Mouse (Mus musculus) MEL (cell line): ENCODE data around the gene Tspoap1. TPM values are rescaled to one million over a fixed set of nuclear protein-coding genes. Genes with fewer than 3 reads are reported as not detected.
A peak's percentile ranks its signal among the peaks of the same experiment; 100 is the strongest.

Experiments
- DNase-seq: peaks from one replicate; pipeline ENCODE4 v3.0.0; 2011; ENCODE audit warnings: low read depth, low spot score
- H3K27ac ChIP-seq: 2 replicates; pipeline ENCODE4 v1.5.1; 2012; ENCODE audit warnings: low read depth, mild to moderate bottlenecking, control low read depth, low read length, moderate library complexity; ENCODE audit not compliant: control insufficient read depth
- H3K27me3 ChIP-seq, 2 experiments: fragments of 150-350 bp in 1 of 2; sonication (generic) in 1 of 2; 2 replicates each; pipeline ENCODE4 v1.6.1; 2012; ENCODE audit warnings: low read length in 2 of 2, mild to moderate bottlenecking in 2 of 2, improper control_type of control experiment in 1 of 2, moderate library complexity in 1 of 2; ENCODE audit not compliant: insufficient read depth in 2 of 2, control insufficient read depth in 1 of 2
- H3K36me3 ChIP-seq, 2 experiments: 2 replicates each; pipeline ENCODE4 v1.6.1; 2012 to 2014; ENCODE audit warnings: low read length in 2 of 2, improper control_type of control experiment in 1 of 2, inconsistent platforms in 1 of 2, mild to moderate bottlenecking in 1 of 2; ENCODE audit not compliant: insufficient read depth in 2 of 2, control insufficient read depth in 1 of 2
- H3K4me1 ChIP-seq, 2 experiments: fragments of 150-350 bp in 1 of 2; sonication (generic) in 1 of 2; 2 replicates each; pipeline ENCODE4 v1.6.1; 2012; ENCODE audit warnings: low read length in 2 of 2, improper control_type of control experiment in 1 of 2, mild to moderate bottlenecking in 1 of 2; ENCODE audit not compliant: insufficient read depth in 2 of 2, control insufficient read depth in 1 of 2
- H3K4me3 ChIP-seq, 2 experiments: fragments of 150-350 bp in 1 of 2; sonication (generic) in 1 of 2; 2 replicates each; pipeline ENCODE4 v1.5.1; 2012; ENCODE audit warnings: low read depth in 2 of 2, low read length in 2 of 2, mild to moderate bottlenecking in 2 of 2, moderate library complexity in 2 of 2, control low read depth in 1 of 2, improper control_type of control experiment in 1 of 2; ENCODE audit not compliant: control insufficient read depth in 1 of 2, insufficient read depth in 1 of 2
- H3K79me2 ChIP-seq: 2 replicates; pipeline ENCODE4 v1.6.1; 2012; ENCODE audit warnings: mild to moderate bottlenecking, low read length, moderate library complexity; ENCODE audit not compliant: control insufficient read depth, poor library complexity, insufficient read depth
- H3K9ac ChIP-seq: 2 replicates; pipeline ENCODE4 v1.6.1; 2012; ENCODE audit warnings: low read depth, mild to moderate bottlenecking, control low read depth, low read length, moderate library complexity; ENCODE audit not compliant: control insufficient read depth, poor library complexity, severe bottlenecking
- H3K9me3 ChIP-seq: fragments of 150-350 bp; sonication (generic); replicated peaks from 2 replicates; pipeline ENCODE4 v1.6.1; 2012; ENCODE audit warnings: mild to moderate bottlenecking, low read length, improper control_type of control experiment, moderate library complexity; ENCODE audit not compliant: insufficient read depth
- CHD1 ChIP-seq: IDR thresholded peaks from 2 replicates; pipeline ENCODE4 v1.6.1; 2012; ENCODE audit warnings: low read depth, mild to moderate bottlenecking, inconsistent platforms, low read length, improper control_type of control experiment
- CHD2 ChIP-seq: IDR thresholded peaks from 2 replicates; pipeline ENCODE4 v1.6.1; 2011; ENCODE audit warnings: low read length, improper control_type of control experiment
- EP300 ChIP-seq, 2 experiments: IDR thresholded peaks; 2 replicates each; pipeline ENCODE4 v1.6.1; 2011; ENCODE audit warnings: improper control_type of control experiment in 2 of 2, low read length in 2 of 2, low read depth in 1 of 2, mild to moderate bottlenecking in 1 of 2
- ETS1 ChIP-seq: IDR thresholded peaks from 2 replicates; pipeline ENCODE4 v1.6.1; 2012; ENCODE audit warnings: low read depth, mild to moderate bottlenecking, inconsistent platforms, low read length, improper control_type of control experiment, moderate library complexity
- GABPA ChIP-seq: IDR thresholded peaks from 2 replicates; pipeline ENCODE4 v1.6.1; 2012; ENCODE audit warnings: low read depth, mild to moderate bottlenecking, inconsistent platforms, low read length, improper control_type of control experiment, moderate library complexity
- JUND ChIP-seq: IDR thresholded peaks from 2 replicates; pipeline ENCODE4 v1.6.1; 2011; ENCODE audit warnings: low read depth, mild to moderate bottlenecking, improper control_type of control experiment, low read length
- KAT2A ChIP-seq: conservative IDR thresholded peaks from 2 replicates; pipeline ENCODE4 v1.6.1; 2012; ENCODE audit warnings: low read depth, low read length, improper control_type of control experiment, inconsistent platforms
- MAFK ChIP-seq: IDR thresholded peaks from 2 replicates; pipeline ENCODE4 v1.6.1; 2011; ENCODE audit warnings: low read depth, mild to moderate bottlenecking, low read length, improper control_type of control experiment, borderline replicate concordance
- MAX ChIP-seq: IDR thresholded peaks from 2 replicates; pipeline ENCODE4 v1.6.1; 2011; ENCODE audit warnings: low read length, improper control_type of control experiment
- NELFE ChIP-seq: IDR thresholded peaks from 2 replicates; pipeline ENCODE4 v1.6.1; 2011; ENCODE audit warnings: low read depth, low read length, improper control_type of control experiment
- POLR2A ChIP-seq, 2 experiments: IDR thresholded peaks; 2 replicates each; pipeline ENCODE4 v1.6.1; 2011 to 2012; ENCODE audit warnings: low read length in 2 of 2, mild to moderate bottlenecking in 2 of 2, control low read depth in 1 of 2, improper control_type of control experiment in 1 of 2, low read depth in 1 of 2, moderate library complexity in 1 of 2; ENCODE audit not compliant: control insufficient read depth in 1 of 2, insufficient read depth in 1 of 2, poor library complexity in 1 of 2
- RAD21 ChIP-seq: IDR thresholded peaks from 2 replicates; pipeline ENCODE4 v1.6.1; 2011; ENCODE audit warnings: mild to moderate bottlenecking, low read depth, low read length, improper control_type of control experiment
- TAL1 ChIP-seq: IDR thresholded peaks from 2 replicates; pipeline ENCODE4 v1.6.1; 2012; ENCODE audit warnings: mild to moderate bottlenecking, inconsistent platforms, low read length, moderate library complexity, mixed read lengths
- TBP ChIP-seq: IDR thresholded peaks from 2 replicates; pipeline ENCODE4 v1.8.0; 2011; ENCODE audit warnings: low read depth, low read length, improper control_type of control experiment
- TCF12 ChIP-seq: IDR thresholded peaks from 2 replicates; pipeline ENCODE4 v1.6.1; 2014; ENCODE audit warnings: low read depth, mild to moderate bottlenecking, inconsistent platforms, low read length, improper control_type of control experiment, moderate library complexity
- USF1 ChIP-seq: IDR thresholded peaks from 2 replicates; pipeline ENCODE4 v1.6.1; 2014; ENCODE audit warnings: low read depth, mild to moderate bottlenecking, inconsistent platforms, low read length, improper control_type of control experiment, moderate library complexity
- USF2 ChIP-seq, 2 experiments: IDR thresholded peaks; 2 replicates each; pipeline ENCODE4 v1.6.1; 2011 to 2012; ENCODE audit warnings: improper control_type of control experiment in 2 of 2, low read length in 2 of 2, borderline replicate concordance in 1 of 2, inconsistent platforms in 1 of 2, low read depth in 1 of 2, mild to moderate bottlenecking in 1 of 2; ENCODE audit not compliant: insufficient read depth in 1 of 2
- ZC3H11A ChIP-seq: IDR thresholded peaks from 2 replicates; pipeline ENCODE4 v1.6.1; 2012; ENCODE audit warnings: low read depth, mild to moderate bottlenecking, inconsistent platforms, low read length, improper control_type of control experiment
- ZKSCAN1 ChIP-seq: IDR thresholded peaks from 2 replicates; pipeline ENCODE4 v1.6.1; 2012; ENCODE audit warnings: low read depth, mild to moderate bottlenecking, inconsistent platforms, low read length, improper control_type of control experiment, moderate library complexity
- ZMIZ1 ChIP-seq: IDR thresholded peaks from 2 replicates; pipeline ENCODE4 v1.6.1; 2012; ENCODE audit warnings: low read depth, mild to moderate bottlenecking, inconsistent platforms, low read length, improper control_type of control experiment, moderate library complexity
- ZNF384 ChIP-seq: IDR thresholded peaks from 2 replicates; pipeline ENCODE4 v1.6.1; 2012; ENCODE audit warnings: low read depth, mild to moderate bottlenecking, inconsistent platforms, low read length, improper control_type of control experiment
- polyA plus RNA-seq, 2 experiments: library from polyadenylated mRNA; stranded (reverse) in 1 of 2; unstranded in 1 of 2; fragments of >175 nt in 1 of 2; fragments of >200 nt in 1 of 2; gene quantifications; 2 replicates each; pipeline versions ENCODE4 v1.2.1 to v1.2.4; 2012; ENCODE audit warnings: low replicate concordance in 2 of 2, low read depth in 1 of 2; ENCODE audit not compliant: insufficient read length in 2 of 2, insufficient read depth in 1 of 2, missing spikeins in 1 of 2
- total RNA-seq: library from RNA; depleted of rRNA; stranded (reverse); fragments of 300-350 nt; gene quantifications from 2 replicates; pipeline ENCODE4 v1.2.3, GENCODE M21; 2012

The Tspoap1 gene
- total and polyA plus RNA-seq, 3 experiments = 5.2 to 8.6 TPM; not detected in 1

DNA sequence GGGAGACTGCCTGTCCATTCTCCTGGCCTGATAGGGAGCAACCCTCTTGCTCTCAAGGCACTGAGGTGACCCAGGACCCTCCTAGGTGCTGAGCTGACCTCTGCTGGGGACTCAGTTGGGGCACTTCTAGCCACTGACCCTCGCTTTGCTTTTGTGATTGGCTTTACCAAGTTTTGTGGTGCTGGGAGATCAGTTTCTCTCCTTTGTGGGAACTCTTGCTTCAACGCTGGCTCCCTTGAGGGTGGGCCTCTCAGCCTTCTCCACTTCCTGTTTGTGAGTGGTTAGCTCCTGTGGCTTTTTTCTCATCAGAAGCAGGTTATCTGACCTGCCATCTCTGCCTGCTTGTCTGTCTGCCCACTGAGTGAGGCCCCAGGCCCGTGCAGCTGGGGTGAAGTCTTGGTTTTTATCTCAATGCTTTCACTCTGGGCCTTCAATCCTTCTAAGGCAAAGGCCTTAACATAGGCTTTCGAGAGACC, 8.8 kb upstream of the Tspoap1 start:
- peak; percentile 98 for DNase-seq
- Histone ChIP-seq H3K27ac (peak overlapping the region; percentile 100), H3K27me3 (no peaks in the 10 kb centered on the region), H3K9me3 (no peaks in the 10 kb centered on the region)
- TF ChIP-seq POLR2A (IDR thresholded peaks at IDR 0.05; ENCODE audit: control insufficient read depth in 1 of 2, insufficient read depth in 1 of 2, low read depth in 1 of 2, low read length in 2 of 2, poor library complexity in 1 of 2) (peak; percentile 11 to 87; a peak in 3 of 4 replicates), TBP (peak; percentile 96), GABPA (no peak), TAL1 (peak; percentile 82)
- TF ChIP-seq, all 39 proteins: peak for 3
- peak overlapping the region; percentile 47 to 54 for H3K4me3 ChIP-seq
- H3K4me1 ChIP-seq = peaks cover 5 to 50% of the 10 kb centered on the region in 2 experiments; a peak in 3 of 4 replicates
- peaks cover 0 to 36% of the 10 kb centered on the region in 2 experiments; a peak in 2 of 4 replicates for H3K36me3 ChIP-seq
- H3K79me2 ChIP-seq = peaks cover 67% of the 10 kb centered on the region
- H3K9ac ChIP-seq = peak overlapping the region; percentile 82

- H3K36me3 ChIP-seq = peaks cover 2 to 36% of the 10 kb centered on the region in 2 experiments; a peak in 3 of 4 replicates
- TF ChIP-seq NELFE (no peak), ZMIZ1 (no peak), MAX (no peak), ZKSCAN1 (no peak), JUND (no peak), ZC3H11A (no peak), CHD2 (no peak), KAT2A (no peak), CHD1 (no peak), TAL1 (no peak), RAD21 (no peak), EP300 (IDR thresholded peaks at IDR 0.05; ENCODE audit: low read depth in 1 of 2, low read length in 2 of 2) (no peak), MAFK (no peak), USF2 (IDR thresholded peaks at IDR 0.05; ENCODE audit: borderline replicate concordance in 1 of 2, insufficient read depth in 1 of 2, low read depth in 1 of 2, low read length in 2 of 2) (no peak), USF1 (no peak), ETS1 (no peak), ZNF384 (no peak), TCF12 (no peak)
- TF ChIP-seq, all 39 proteins: peak for 0
- no peaks in the 10 kb centered on the region for H3K9me3 ChIP-seq
- no peaks in the 10 kb centered on the region for H3K27me3 ChIP-seq
- H3K9ac ChIP-seq = peak overlapping the region; percentile 82
- H3K79me2 ChIP-seq = peaks cover 75% of the 10 kb centered on the region
- peak overlapping the region; percentile 9 to 39 for H3K4me3 ChIP-seq
- DNase-seq = no peak
- H3K27ac ChIP-seq = peak overlapping the region; percentile 100
- H3K4me1 ChIP-seq = peaks cover 5 to 50% of the 10 kb centered on the region in 2 experiments; a peak in 3 of 4 replicates
Measured at GRCm38 (mm10) chr11:87752307-87752706, 8.0 kb upstream of the Tspoap1 start.
